Mouse (Mus musculus) C2C12 (cell line): ENCODE results near the gene Aurkb. TPM values are rescaled to one million over a fixed set of nuclear protein-coding genes. Genes with fewer than 3 reads are reported as not detected.

ENCODE experiments used
- H3K27me3 ChIP-seq: one replicate; pipeline ENCODE4 v1.6.1; 2011; ENCODE audit not compliant: control insufficient read depth, insufficient read depth, insufficient read length
- H3K36me3 ChIP-seq: one replicate; pipeline ENCODE4 v1.6.1; 2011; ENCODE audit not compliant: control insufficient read depth, insufficient read depth
- H3K4me3 ChIP-seq: one replicate; pipeline ENCODE4 v1.5.1; 2011; ENCODE audit warnings: mild to moderate bottlenecking, control low read depth; ENCODE audit not compliant: poor library complexity, insufficient read depth, severe bottlenecking
- H3K79me2 ChIP-seq: one replicate; pipeline ENCODE4 v1.6.1; 2011; ENCODE audit not compliant: control insufficient read depth, insufficient read depth
- H3K79me3 ChIP-seq: one replicate; pipeline ENCODE4 v1.6.1; 2011; ENCODE audit warnings: low read depth, control low read depth
- H3ac ChIP-seq: one replicate; pipeline ENCODE3; 2011; ENCODE audit warnings: low read depth; ENCODE audit not compliant: control insufficient read depth, insufficient read length
- CEBPB ChIP-seq: IDR thresholded peaks from one replicate; pipeline ENCODE4 v1.6.1; 2011; ENCODE audit warnings: low read depth, mild to moderate bottlenecking, control low read depth, moderate library complexity
- CTCF ChIP-seq: IDR thresholded peaks from one replicate; pipeline ENCODE4 v1.5.1; 2011; ENCODE audit not compliant: control insufficient read depth, insufficient read depth, insufficient read length
- FOSL1 ChIP-seq: IDR thresholded peaks from one replicate; pipeline ENCODE4 v1.8.0; 2011; ENCODE audit warnings: mild to moderate bottlenecking, low read length; ENCODE audit not compliant: poor library complexity, insufficient read depth, severe bottlenecking
- MAX ChIP-seq: IDR thresholded peaks from one replicate; pipeline ENCODE4 v1.6.1; 2011; ENCODE audit warnings: mild to moderate bottlenecking, control low read depth
- MYOD1 ChIP-seq: IDR thresholded peaks from one replicate; pipeline ENCODE4 v1.6.1; 2011; ENCODE audit warnings: low read depth; ENCODE audit not compliant: control insufficient read depth, insufficient read length
- MYOG ChIP-seq: IDR thresholded peaks from one replicate; pipeline ENCODE4 v1.6.1; 2011; ENCODE audit not compliant: control insufficient read depth, insufficient read length; ENCODE audit errors: extremely low read depth
- USF1 ChIP-seq: IDR thresholded peaks from one replicate; pipeline ENCODE4 v1.6.1; 2011; ENCODE audit warnings: low read depth, mild to moderate bottlenecking, control low read depth, moderate library complexity
- polyA plus RNA-seq: library from polyadenylated mRNA; unstranded; fragments of >200 nt; fragmentation: generic; extraction: Trizol; gene quantifications from one replicate; pipeline ENCODE4 v1.2.1, GENCODE M21; 2012; ENCODE audit warnings: missing spikeins

The Aurkb gene
- polyA plus RNA-seq, 1 experiment = 76.6 TPM

DNA sequence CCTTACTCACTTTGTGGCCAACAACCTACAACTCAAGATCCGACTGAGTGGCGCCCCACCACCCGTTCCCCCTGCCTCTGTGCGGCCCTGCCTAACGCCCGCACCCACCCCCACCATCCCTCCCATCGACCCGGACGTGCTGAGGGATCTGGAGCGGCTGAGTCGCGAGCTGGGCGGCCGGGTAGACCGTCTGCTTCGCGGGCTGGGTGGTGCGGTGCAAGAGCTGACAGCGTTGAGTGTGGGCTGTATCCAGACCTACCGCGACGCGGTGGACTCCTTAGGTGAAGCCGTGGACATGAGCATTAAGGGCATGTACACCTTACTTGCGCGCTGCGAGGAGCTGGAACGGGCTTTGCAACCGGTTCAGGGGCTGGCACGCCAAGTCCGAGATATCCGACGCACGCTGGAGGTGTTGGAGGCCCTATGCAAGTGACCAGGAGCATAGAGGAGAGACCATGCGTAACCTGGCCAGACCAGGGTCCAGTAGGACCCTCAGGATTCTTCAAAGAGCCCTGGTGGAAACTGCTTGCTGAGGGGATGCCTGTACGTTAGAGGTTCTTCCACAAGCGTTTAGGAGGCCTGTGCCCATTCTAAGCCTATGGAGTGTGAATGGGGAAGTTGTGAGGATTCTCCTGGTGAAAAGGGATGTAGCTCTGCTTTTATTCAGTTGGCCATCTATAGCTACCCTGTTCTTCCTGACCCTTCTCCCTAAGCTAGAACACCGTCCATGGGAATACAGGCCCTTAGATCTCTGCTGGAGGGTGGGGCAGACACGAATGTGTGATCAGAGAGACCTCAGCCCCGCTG lies 15.2 kb downstream of the Aurkb start:
- Histone ChIP-seq H3K27me3 (no peaks in the 10 kb centered on the region), H3K79me2 (peaks cover 9% of the 10 kb centered on the region), H3ac (peak overlapping the region; percentile 93), H3K36me3 (no peaks in the 10 kb centered on the region), H3K79me3 (no peaks in the 10 kb centered on the region), H3K4me3 (peak overlapping the region; percentile 93)
- no peak for TF ChIP-seq FOSL1
- no peak for TF ChIP-seq CEBPB
- TF ChIP-seq MAX = no peak
- no peak for TF ChIP-seq CTCF
- TF ChIP-seq MYOD1 = no peak
- TF ChIP-seq MYOG = no peak
- no peak for TF ChIP-seq USF1

- no peaks in the 10 kb centered on the region for H3K27me3 ChIP-seq
- peaks cover 9% of the 10 kb centered on the region for H3K79me2 ChIP-seq
- no peak overlapping the region for H3ac ChIP-seq
- no peak for TF ChIP-seq CEBPB
- TF ChIP-seq MYOD1 = no peak
- TF ChIP-seq MYOG = no peak
- no peak for TF ChIP-seq MAX
- no peak for TF ChIP-seq FOSL1
- TF ChIP-seq CTCF = no peak
- TF ChIP-seq USF1 = no peak
- no peak overlapping the region for H3K4me3 ChIP-seq
- no peaks in the 10 kb centered on the region for H3K36me3 ChIP-seq
- H3K79me3 ChIP-seq = no peaks in the 10 kb centered on the region
These were observed 15.9 kb downstream of the Aurkb start for GRCm38 (mm10) chr11:69061255-69061912.

GRCm38 (mm10) chr11:69062194-69062760 lies 16.8 kb downstream of the Aurkb start:
- H3K79me2 ChIP-seq = peaks cover 9% of the 10 kb centered on the region
- H3K27me3 ChIP-seq = no peaks in the 10 kb centered on the region
- no peaks in the 10 kb centered on the region for H3K79me3 ChIP-seq
- H3K36me3 ChIP-seq = no peaks in the 10 kb centered on the region
- H3ac ChIP-seq = peak overlapping the region; percentile 15
- TF ChIP-seq USF1 (no peak), MAX (no peak), FOSL1 (no peak), MYOG (no peak), CEBPB (peak; percentile 20), CTCF (no peak), MYOD1 (no peak)
- H3K4me3 ChIP-seq = peak overlapping the region; percentile 2

DNA sequence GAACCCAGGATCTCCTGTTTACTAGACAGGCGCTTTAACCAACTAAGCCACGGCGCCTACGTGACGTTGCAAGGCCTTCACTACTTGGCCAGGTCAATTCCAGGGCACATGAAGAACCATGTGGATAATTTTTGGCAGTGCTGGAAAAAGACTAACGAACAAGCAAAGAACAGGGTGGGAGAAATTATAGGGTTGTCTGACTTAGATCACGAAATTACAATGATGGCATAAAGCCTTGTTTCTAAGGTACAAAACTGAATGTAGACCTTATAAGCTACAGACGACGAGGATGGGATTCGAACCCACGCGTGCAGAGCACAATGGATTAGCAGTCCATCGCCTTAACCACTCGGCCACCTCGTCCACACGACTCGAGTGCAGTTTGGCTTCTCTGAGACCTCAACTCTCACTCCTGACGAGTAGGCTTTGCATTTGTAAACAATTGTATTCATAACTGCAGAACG lies 17.3 kb downstream of the Aurkb start:
- peak overlapping the region; percentile 55 for H3K4me3 ChIP-seq
- peak overlapping the region; percentile 33 for H3ac ChIP-seq
- TF ChIP-seq FOSL1 = no peak
- TF ChIP-seq MYOG = no peak
- no peak for TF ChIP-seq USF1
- TF ChIP-seq MAX = no peak
- TF ChIP-seq CTCF = no peak
- no peak for TF ChIP-seq MYOD1
- TF ChIP-seq CEBPB = peak; percentile 22

GRCm38 (mm10) chr11:69063413-69064201 lies 18.2 kb downstream of the Aurkb start:
- Histone ChIP-seq H3K4me3 (peak overlapping the region; percentile 55), H3K79me2 (peaks cover 9% of the 10 kb centered on the region), H3K79me3 (no peaks in the 10 kb centered on the region), H3ac (peak overlapping the region; percentile 64), H3K27me3 (no peaks in the 10 kb centered on the region), H3K36me3 (no peaks in the 10 kb centered on the region)
- TF ChIP-seq USF1 (no peak), MAX (no peak), MYOG (no peak), MYOD1 (no peak), CEBPB (no peak), FOSL1 (no peak)

More for the DNA sequence above, 17.3 kb downstream of the Aurkb start:
- Histone ChIP-seq H3K36me3 (no peaks in the 10 kb centered on the region), H3K27me3 (no peaks in the 10 kb centered on the region), H3K79me2 (peaks cover 9% of the 10 kb centered on the region), H3K79me3 (no peaks in the 10 kb centered on the region)
